In the genomic region with DNA sequence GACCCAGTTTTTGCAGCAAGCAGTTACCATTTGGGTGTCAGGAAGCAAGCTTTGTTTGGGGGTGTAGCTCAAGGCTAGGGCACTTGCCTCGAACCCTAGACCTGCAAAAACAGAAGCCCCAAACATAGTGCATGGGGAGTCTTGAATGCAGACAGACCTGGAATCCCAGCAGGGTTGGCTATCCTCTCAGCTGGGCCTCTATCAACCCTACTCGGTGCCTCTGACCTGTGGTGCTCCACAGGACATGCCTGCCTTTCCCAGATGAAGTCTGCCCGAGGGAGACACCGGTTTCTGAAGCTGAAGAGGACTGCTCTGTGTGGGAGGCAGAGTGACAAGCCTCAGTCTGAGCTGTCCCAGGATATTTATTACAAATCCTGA, we compare ENCODE assay signal across 10 mouse cellular contexts.
DNase-seq lines count a peak whose midpoint lies in the region; ATAC-seq and TF ChIP-seq lines count a peak whose summit lies in the region.
"Had no signal": no experiment of that assay in that cellular context is flagged by ENCODE, and none has a peak within 500 bp of the region (broad histone marks: within the 10 kb centered on the region; RNA-seq: fewer than 3 reads in every experiment).

No protein-coding gene starts in this region.

- H3K4me2 ChIP-seq in heart, embryonic 13.5 days: peak overlapping the region; percentile 63; the same call in 1 of the 2 replicates
- H3K4me2 ChIP-seq in liver, embryonic 12.5 days: no peak overlapping the region

- H3K36me3 ChIP-seq in heart, embryonic 13.5 days: no peaks in the 10 kb centered on the region
- no peaks in the 10 kb centered on the region for H3K36me3 ChIP-seq in testis, adult 2 months (ENCODE audit: control insufficient read depth, insufficient read depth, low read length)
- H3K36me3 ChIP-seq in liver, embryonic 12.5 days: no peaks in the 10 kb centered on the region
- no peaks in the 10 kb centered on the region for H3K36me3 ChIP-seq in thymus, adult 2 months (ENCODE audit: control insufficient read depth, insufficient read depth, low read length)

- no peak for DNase-seq in heart, postnatal 14 days
- DNase-seq in testis, postnatal 14 days (ENCODE audit: low spot score): no peak
- DNase-seq in cerebellum, postnatal 4 days (ENCODE audit: low spot score in 2 of 2): no peak
- DNase-seq in spleen, postnatal 36 days (ENCODE audit: low spot score in 2 of 2): no peak
- DNase-seq in thymus, adult 2 months: no peak
- DNase-seq: adrenal gland, postnatal 10 days had no signal

- ATAC-seq in heart, embryonic 13.5 days (ENCODE audit: extremely low read depth, insufficient number of reproducible peaks, low FRiP score, low TSS enrichment): no peak
- no peak for ATAC-seq in liver, embryonic 12.5 days

- TF ChIP-seq CTCF in testis, adult 2 months (IDR thresholded peaks at IDR 0.05; ENCODE audit: control insufficient read depth, insufficient read depth, insufficient replicate concordance, low read depth, low read length): no peak
- TF ChIP-seq CTCF in thymus, adult 2 months (IDR thresholded peaks at IDR 0.05; ENCODE audit: borderline replicate concordance, control insufficient read depth, extremely low read depth, insufficient read depth, low read length, poor library complexity): no peak

- peak overlapping the region; percentile 92 for H3K27ac ChIP-seq in heart, embryonic 13.5 days (replicated peaks)
- H3K27ac ChIP-seq in testis, adult 2 months (ENCODE audit: control insufficient read depth, insufficient read depth, low read depth, low read length): peak overlapping the region; percentile 78
- H3K27ac ChIP-seq in liver, embryonic 12.5 days: peak overlapping the region; percentile 42
- H3K27ac ChIP-seq in thymus, adult 2 months (ENCODE audit: control insufficient read depth, insufficient read depth, low read length): no peak overlapping the region

- no peaks in the 10 kb centered on the region for H3K27me3 ChIP-seq in heart, embryonic 13.5 days (replicated peaks)
- no peaks in the 10 kb centered on the region for H3K27me3 ChIP-seq in testis, adult 2 months (ENCODE audit: control insufficient read depth, insufficient read depth, low read length)
- H3K27me3 ChIP-seq in liver, embryonic 12.5 days (replicated peaks): peaks cover 33% of the 10 kb centered on the region
- no peaks in the 10 kb centered on the region for H3K27me3 ChIP-seq in thymus, adult 2 months (ENCODE audit: control insufficient read depth, insufficient read depth, low read length)

- peak overlapping the region; percentile 62 for H3K9ac ChIP-seq in heart, embryonic 13.5 days
- H3K9ac ChIP-seq in liver, embryonic 12.5 days: no peak overlapping the region

- H3K9me3 ChIP-seq in heart, embryonic 13.5 days: no peaks in the 10 kb centered on the region
- H3K9me3 ChIP-seq in liver, embryonic 12.5 days (replicated peaks): no peaks in the 10 kb centered on the region

- intact Hi-C loops in heart, postnatal 14 days (cut with DNase I): loop anchor here (2.0 kb wide), 1 partner anchor 90 kb away; no protein-coding TSS in a partner anchor

- no peak overlapping the region for H3K4me3 ChIP-seq in heart, embryonic 13.5 days
- no peak overlapping the region for H3K4me3 ChIP-seq in testis, adult 2 months (ENCODE audit: control insufficient read depth, low read depth, low read length)
- no peak overlapping the region for H3K4me3 ChIP-seq in liver, embryonic 12.5 days
- H3K4me3 ChIP-seq in thymus, adult 2 months (ENCODE audit: control insufficient read depth, insufficient read depth, low read length): no peak overlapping the region
- H3K4me3 ChIP-seq: erythroblast, embryonic 14.5 days had no signal

- peaks cover 66% of the 10 kb centered on the region for H3K4me1 ChIP-seq in heart, embryonic 13.5 days
- H3K4me1 ChIP-seq in testis, adult 2 months (ENCODE audit: control insufficient read depth, insufficient read depth, low read length): peaks cover 22% of the 10 kb centered on the region
- peaks cover 12% of the 10 kb centered on the region; the same call in 1 of the 2 replicates for H3K4me1 ChIP-seq in liver, embryonic 12.5 days
- H3K4me1 ChIP-seq in thymus, adult 2 months (replicated peaks; ENCODE audit: control insufficient read depth, insufficient read depth, low read length): peaks cover 18% of the 10 kb centered on the region

- WGBS in heart, embryonic 13.5 days: 16% methylated on average over 4 of the region's 4 CpGs
- WGBS in liver, embryonic 12.5 days (ENCODE audit: insufficient replicate concordance): 33% methylated on average over 4 of the region's 4 CpGs
- 87% methylated on average over 4 of the region's 4 CpGs for WGBS in thymus, adult 2 months

- no peak for TF ChIP-seq POLR2A in testis, adult 2 months (IDR thresholded peaks at IDR 0.05; ENCODE audit: control insufficient read depth, low read depth, low read length)
- TF ChIP-seq POLR2A in thymus, adult 2 months (IDR thresholded peaks at IDR 0.05; ENCODE audit: control insufficient read depth, extremely low read depth, insufficient read depth, low read length, poor library complexity): no peak
